Mouse (Mus musculus): ENCODE data around the gene Zmat5.
"Not testable (repeated sequence)": the region's sequence is repeated elsewhere in the genome, so short reads cannot be mapped to it uniquely, and the experiment has no call there.

The Zmat5 gene

DNA sequence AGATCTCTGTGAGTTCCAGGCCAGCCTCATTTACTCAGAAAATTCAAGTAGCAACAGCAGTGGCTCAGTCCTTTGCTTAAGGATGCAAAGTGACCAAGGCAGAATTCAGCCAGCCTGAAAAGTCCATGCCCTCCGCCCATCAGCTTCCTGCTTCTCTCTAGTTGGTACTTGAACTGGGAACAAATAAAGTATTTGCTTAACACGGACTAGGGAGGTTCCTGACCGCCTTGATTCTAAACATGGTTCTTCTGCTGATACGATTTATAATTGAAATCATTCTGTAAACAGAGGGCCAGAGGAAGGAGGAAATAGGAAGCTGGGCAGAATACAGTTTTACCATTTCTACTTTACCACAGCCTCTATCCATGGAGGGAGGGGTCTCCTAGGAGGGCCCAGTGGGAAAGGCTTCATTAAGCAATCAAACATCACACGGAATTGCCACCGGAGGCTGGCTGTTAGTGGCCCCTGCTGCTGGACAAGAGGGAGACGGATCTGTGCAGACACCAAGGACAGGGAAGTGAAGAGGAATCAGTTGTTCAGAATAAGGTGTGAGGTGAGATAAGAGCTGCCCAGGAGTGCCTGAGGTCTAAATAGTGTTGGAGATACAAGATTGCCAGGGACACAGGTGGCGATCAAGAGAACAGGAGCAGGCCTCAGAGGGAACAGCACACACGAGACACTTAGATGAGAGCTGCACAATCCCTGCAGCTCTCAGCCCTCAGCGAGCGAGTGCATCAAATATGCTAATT, 15.7 kb upstream of the Zmat5 start:
- no peak for DNase-seq (ENCODE audit: low spot score in 2 of 2)

GRCm38 (mm10) chr11:4690353-4690752, 14.1 kb upstream of the Zmat5 start:
- DNase-seq (ENCODE audit: low spot score in 2 of 2): no peak

GRCm38 (mm10) chr11:4691213-4691612, 13.3 kb upstream of the Zmat5 start:
- no peak for DNase-seq (ENCODE audit: low spot score in 2 of 2)

DNA sequence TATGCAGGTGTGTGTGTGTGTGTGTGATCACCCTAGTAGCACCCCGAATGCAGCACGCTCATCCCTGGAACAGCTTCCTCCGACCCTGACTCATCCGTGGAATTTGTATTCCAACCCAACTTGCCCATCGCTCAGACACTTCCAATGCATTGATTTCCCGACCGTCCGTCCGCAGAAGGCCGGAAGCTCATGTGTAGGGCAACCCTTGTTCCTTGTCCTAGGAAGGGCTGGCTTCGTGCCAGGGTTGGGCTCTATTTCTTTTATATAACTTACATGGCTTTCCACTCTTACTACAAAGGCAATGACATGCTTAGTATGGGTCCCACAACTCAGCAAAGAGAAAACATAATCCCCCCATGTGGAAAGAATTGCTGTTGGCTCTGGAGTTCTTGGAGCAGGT, 12.3 kb upstream of the Zmat5 start:
- no peak for DNase-seq (ENCODE audit: low spot score in 2 of 2)

DNA sequence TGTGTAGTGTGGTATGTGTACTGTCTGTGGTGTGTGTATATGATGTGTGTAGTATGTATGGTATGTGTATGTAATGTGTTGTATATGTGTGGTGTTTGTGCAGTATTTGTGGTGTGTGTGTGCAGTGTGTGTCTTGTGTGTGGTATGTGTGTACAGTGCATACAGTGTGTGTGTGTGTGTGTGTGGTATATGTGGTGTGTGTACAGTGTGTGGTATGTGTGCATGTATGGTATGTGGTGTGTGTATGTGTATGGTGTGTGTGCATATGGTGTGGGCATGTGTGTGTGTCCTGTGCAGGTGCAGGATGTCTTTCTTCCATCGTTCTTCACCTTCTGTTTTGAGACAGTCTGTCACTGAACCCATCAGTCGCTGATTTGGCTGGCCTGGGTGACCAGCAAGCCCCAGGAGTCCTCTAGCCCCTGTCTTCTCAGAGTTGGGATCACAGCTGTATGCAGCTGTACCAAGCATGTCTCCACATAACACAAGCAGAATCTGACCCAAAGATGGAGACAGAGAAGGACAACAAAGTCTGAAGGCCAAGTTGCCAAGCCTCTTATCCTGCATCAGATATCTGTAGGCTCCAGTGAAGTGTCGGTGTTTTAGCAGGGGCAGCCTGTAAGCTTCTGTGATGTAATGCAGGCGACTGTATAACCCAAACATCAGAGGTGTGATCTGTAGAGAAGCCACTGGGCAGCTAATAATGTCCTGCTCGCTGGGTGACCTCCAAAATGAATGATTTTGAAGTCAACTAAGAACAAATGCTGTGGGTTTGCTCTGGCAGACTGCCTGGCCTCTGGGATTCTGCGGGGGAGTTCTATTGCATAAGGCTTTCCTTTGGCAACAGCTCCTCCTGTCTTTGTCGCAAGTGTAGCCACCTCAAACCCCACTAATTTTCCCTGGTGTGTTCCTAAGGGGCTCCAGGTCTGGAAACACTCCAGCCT, 7.2 kb upstream of the Zmat5 start:
- no peak for DNase-seq (ENCODE audit: low spot score in 2 of 2)

DNA sequence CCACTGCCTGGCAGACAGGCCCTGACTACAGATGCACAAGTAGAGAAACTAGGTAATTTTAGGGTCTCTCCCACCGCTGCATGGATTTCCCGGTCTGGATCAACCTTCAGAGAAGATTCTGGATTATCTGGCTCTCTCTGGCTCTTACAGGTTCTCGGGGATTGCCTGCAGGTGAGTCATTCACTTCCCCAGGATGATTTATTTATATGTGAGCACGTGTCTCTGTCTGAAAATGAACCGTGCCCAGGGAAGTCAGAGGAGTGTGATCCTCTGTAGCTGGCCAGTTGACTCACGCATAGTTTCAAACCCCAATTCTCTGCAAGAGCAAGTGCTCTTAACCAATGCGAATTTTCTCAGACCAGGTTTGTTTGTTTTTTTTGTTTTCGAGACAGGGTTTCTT, 3.8 kb upstream of the Zmat5 start:
- no peak for DNase-seq (ENCODE audit: low spot score in 2 of 2)

DNA sequence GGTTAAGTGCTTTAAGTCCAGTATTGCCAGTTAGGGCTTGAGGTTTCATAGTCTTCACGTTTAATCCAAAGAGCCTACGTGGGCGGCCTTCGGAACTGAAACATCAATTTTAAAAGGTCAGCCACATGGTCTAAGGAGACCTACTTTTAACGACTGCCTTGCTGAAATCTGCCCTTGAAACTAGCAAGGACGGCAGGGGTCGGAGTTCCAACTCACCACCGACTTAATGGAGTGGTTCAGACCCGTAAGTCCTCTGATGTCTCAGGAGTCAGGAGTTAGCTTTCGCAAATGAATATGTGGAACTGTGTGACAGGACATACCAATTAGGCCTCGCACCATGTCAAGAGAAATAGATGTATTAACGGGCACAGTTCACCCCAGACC, 798 bp upstream of the Zmat5 start:
- DNase-seq (ENCODE audit: low spot score in 2 of 2): no peak

DNA sequence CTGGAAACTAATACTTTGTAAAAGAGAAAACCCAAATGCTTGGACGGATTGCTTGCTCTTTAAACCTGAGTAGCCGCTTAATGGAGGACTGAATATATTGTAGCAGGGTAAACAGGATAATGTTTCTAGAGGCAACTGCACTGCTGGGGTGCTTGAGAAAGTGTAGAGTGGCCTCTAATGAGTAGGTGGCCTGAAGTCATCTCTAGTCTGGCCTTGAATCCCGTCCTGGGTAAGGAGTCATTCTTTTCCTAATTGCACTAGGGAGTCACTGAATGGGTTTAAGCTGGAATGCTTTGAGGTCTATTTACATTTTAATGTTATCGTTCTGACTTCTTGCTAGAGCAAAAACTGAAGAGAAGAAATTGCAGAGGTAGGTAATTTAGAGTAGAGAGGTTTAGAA, 700 bp downstream of the Zmat5 start:
- DNase-seq (ENCODE audit: low spot score in 2 of 2): no peak

GRCm38 (mm10) chr11:4710188-4710587, 5.7 kb downstream of the Zmat5 start:
- DNase-seq (ENCODE audit: low spot score in 2 of 2): not testable (repeated sequence)

DNA sequence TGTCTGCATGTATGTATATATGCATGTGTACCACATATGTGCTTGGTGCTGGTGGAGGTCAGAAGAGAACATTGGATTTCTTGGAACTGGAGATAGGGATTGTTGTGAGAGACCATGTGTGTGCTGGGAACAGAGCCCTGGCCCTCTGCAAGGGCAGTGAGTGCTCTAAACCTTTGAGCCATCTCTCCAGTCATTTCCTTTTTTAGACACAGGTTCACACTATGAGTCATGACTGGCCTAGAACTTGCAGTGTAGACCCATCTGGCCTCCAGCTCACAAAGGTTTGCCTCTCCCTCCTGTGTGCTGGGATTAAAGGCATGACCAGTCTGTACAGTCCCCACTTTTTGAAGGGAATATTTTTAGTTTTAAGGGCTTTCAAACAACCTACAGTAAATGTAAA, 8.3 kb downstream of the Zmat5 start:
- DNase-seq (ENCODE audit: low spot score in 2 of 2): no peak

GRCm38 (mm10) chr11:4714727-4715126, 10.2 kb downstream of the Zmat5 start:
- no peak for DNase-seq (ENCODE audit: low spot score in 2 of 2)

GRCm38 (mm10) chr11:4715596-4715995, 11.1 kb downstream of the Zmat5 start:
- no peak for DNase-seq (ENCODE audit: low spot score in 2 of 2)

- DNase-seq (ENCODE audit: low spot score in 2 of 2): no peak
These were observed 12.2 kb downstream of the Zmat5 start for GRCm38 (mm10) chr11:4716530-4717236.

DNA sequence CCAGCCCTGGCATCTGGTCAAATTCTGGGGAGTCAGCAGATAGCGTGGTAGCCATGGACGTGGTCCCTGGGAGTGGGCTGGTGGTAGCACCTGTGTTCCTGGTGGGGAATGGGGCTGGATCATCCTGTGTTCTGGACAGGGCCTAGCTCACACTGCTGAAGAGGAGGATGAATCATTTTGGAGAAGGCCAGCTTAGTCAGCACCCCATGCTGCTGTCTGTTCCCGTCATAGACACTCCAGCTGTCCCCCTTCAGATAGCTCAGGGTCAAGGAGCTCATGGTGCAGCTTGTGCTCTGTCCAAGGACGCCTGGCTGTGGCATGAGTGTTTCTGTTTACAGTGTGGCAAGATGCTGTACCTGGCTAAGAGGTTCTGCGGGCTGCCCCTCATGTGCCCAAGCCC, 14.1 kb downstream of the Zmat5 start:
- no peak for DNase-seq (ENCODE audit: low spot score in 2 of 2)

DNA sequence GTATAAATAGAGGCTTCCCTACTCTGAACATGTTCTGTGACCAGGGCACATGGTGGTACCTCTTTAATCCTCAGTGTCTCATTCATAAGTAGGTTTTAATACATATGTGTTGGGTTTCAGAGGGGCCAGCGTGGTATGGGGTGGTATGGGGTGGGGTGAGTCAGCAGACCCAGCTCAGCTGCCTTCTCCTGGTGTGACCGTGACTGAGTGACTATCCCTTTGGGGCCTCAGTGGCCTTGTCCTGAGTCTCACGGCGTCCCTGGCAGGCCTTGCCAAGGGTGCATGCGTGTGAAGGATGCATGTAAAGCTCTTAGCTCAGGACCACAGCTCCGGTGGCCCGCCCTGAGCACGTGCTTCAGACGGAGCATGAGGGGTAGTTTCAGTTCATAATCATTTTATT, 15.5 kb downstream of the Zmat5 start:
- no peak for DNase-seq (ENCODE audit: low spot score in 2 of 2)

DNA sequence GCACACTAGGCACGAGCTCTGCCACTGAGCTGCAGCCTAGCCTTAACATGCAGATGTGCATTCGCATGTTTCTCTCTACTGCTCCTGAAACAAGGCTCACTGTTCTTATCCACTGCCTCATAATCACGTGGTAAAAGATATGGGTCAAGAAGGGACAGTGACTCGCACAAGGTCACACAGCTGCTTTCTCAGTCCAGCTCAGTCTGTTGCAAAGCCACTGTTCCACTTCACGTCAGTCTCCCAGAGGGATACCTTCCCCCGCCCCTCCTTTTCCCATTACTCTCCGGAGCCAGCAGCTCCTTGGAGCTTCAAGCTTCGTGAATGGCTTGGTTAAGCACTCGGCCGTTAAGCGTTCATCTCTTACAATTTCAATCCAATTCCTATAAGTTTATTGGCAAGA, 15.9 kb downstream of the Zmat5 start:
- no peak for DNase-seq (ENCODE audit: low spot score in 2 of 2)

- DNase-seq (ENCODE audit: low spot score in 2 of 2): no peak
These were observed 16.6 kb downstream of the Zmat5 start for GRCm38 (mm10) chr11:4720900-4721580.

GRCm38 (mm10) chr11:4721728-4722127, 17.2 kb downstream of the Zmat5 start:
- no peak for DNase-seq (ENCODE audit: low spot score in 2 of 2)

DNA sequence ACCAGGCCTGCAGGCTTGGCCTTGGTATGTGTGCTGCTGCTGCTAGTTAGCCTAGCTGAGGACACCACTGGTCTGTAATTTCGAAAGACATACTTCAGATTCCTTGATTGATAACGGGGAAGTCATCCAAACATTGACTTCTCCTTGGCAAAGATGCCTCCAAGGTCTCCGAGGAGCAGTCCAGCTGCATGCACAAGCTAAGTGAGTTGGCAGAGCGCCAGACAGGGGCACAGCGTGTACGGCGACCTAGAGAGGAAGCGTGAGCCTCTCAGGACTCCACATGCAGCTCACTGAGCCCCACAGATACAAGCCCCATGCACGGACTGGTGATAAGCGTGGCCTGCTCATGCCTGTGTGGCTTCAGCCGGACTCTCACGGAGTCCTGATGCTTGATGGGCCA, 25.1 kb downstream of the Zmat5 start:
- DNase-seq (ENCODE audit: low spot score in 2 of 2): peak in 1 of 2 experiments; percentile 10

GRCm38 (mm10) chr11:4730096-4730495, 25.6 kb downstream of the Zmat5 start:
- DNase-seq (ENCODE audit: low spot score in 2 of 2): no peak

GRCm38 (mm10) chr11:4730913-4731312, 26.4 kb downstream of the Zmat5 start:
- DNase-seq (ENCODE audit: low spot score in 2 of 2): no peak

DNA sequence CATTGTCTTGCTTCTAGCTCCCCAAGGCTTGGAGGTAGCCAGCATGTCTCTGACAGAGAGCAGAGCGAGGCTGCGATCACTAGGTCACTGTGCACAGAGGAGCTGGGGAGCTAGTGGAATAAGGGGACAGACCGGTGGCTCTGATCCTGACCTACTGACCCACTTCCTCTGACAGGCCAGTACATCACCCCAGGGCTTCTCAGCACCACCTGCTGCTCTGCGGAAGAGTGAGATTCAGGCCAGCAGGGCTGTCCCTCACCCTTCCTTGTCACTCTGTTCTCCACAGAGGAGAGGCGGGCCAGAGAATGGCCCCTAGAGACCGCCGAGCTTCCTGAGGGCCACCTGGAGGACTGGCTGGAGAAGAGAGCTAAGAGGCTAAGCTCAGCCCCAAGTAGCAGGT, 27.3 kb downstream of the Zmat5 start:
- no peak for DNase-seq (ENCODE audit: low spot score in 2 of 2)
